Mouse (Mus musculus): Measurements from ENCODE around the gene Scn1a.

Gene Scn1a

DNA sequence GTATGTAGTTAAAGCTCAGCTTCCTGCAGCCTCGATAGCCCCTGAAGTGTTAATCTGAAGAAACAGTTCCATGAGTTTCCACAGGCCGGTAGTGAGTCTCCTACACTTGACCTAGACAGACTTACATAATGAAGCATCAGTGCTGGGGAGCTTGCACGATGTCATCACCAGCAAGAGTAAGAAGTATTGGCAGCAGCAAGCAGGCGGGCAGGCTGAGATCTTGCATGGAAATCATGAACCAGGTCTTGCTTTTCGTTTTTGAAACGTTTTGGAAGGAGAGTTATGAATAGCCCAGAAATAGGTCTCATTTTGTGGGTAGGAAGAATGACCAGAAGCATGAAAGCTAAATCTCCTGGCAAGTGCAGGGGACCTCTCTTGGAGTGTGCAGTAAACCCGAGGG lies at the start of gene Scn1a:
Gene Scn1a (minus strand): TSS at position 130 of the 400 bp plus-strand sequence.
- no peak for DNase-seq

DNA sequence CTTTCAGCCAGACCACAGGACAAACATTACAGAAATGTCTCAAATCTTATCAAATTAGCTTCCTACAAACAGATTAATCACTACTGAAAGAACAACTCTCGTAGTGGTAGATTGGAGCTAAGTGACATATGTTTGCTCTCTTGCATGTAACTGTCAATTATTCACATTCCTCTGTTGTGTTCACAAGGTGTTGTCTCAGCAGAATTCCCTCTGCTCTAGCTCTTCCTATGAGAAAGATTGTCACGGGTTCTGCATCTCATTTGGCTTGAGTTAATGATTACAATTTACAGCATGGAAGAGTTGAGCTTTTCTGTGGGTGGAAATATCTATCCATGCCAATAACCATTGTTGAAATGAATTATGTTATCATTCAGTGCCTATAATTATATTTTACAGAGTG lies 37.8 kb upstream of the Scn1a start:
- peak; percentile 17 for DNase-seq

DNA sequence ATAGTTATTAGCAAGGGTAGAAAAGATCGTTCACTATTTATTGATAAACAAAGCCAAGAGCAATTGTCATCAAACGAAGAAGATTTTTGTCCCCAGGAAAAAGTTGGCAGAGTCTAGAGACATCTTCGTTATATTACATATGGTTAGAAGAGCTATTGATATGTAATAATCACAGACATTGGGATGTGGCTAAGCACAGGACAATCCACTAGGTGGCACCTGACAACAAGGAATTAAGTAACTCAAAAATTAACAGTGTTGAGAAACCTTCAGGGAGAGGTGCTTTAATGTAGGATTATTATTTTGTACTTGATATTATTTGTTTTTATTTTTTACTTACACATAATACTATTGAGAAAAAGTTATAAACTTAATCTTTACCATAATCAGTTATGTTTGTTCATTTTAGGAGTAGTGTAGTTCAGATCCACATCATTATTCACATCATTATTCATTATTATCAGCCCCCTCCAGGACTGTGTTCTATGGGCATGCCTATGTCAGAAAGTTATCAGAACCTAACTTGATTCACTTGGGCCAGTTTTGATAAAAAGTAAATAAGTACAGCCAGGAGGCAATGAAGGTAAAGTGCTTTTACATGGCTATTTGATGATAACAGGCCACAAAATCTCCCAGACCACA lies 32.7 kb upstream of the Scn1a start:
- DNase-seq = peak; percentile 35

- no peak for DNase-seq
Measured at GRCm38 (mm10) chr2:66465484-66465883, 24.8 kb upstream of the Scn1a start.

DNA sequence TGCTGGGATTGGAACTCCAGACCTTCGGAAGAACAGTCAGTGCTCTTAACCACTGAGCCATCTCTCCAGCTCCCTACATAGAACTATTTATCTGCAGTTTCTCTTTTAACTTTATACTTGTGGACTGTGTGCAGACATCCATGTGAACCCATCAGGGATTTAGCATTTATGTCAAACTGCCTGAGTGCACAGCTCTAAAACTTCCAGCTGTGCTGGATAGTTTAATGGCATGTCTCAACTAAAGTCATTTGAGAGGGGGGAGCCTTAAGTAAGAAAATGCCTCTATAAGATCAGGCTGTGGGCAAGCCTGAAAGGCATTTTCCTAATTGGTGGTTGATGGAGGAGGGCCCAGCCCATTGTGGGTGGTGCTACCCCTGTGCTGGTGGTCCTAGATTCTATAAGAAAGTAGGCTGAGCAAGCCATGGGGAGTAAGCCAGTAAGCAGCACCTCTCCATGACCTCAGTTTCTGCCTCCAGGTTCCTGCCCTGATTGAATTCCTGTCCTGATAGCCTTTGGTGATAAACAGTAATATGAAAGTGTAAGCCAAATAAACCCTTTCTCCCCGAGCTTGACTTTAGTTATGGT lies 24.3 kb upstream of the Scn1a start:
- no peak for DNase-seq

GRCm38 (mm10) chr2:66463916-66464315 lies 23.3 kb upstream of the Scn1a start:
- no peak for DNase-seq

GRCm38 (mm10) chr2:66462458-66462857 lies 21.8 kb upstream of the Scn1a start:
- no peak for DNase-seq

- no peak for DNase-seq
Measured at GRCm38 (mm10) chr2:66439764-66440471, 722 bp downstream of the Scn1a start.

GRCm38 (mm10) chr2:66436286-66436685 lies 4.4 kb downstream of the Scn1a start:
- DNase-seq = no peak

- DNase-seq = peak; percentile 54
Measured at GRCm38 (mm10) chr2:66409740-66410290, 30.8 kb downstream of the Scn1a start.

GRCm38 (mm10) chr2:66408899-66409739 lies 31.5 kb downstream of the Scn1a start:
- no peak for DNase-seq

- no peak for DNase-seq
Measured at GRCm38 (mm10) chr2:66408456-66408855, 32.2 kb downstream of the Scn1a start.

DNA sequence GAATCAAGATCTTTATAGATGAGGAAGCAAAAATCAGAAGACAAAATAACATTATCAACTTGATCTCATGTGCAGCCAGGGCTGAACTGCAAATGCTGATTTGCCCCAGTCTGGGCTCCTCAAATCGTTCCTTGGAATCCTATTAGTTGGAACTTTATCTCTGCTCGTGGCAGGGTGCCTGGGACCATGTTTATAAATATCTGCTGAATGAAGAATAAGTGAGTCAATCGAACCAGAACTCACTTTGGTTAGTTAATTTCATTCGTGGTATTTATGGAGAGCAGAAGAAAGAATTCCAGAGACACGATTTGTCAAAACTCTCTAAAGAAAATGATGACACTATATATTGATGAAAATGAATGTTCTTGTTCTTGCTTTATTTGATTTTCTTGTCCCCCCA lies 48.1 kb downstream of the Scn1a start:
- DNase-seq = no peak

- no peak for DNase-seq
Measured at GRCm38 (mm10) chr2:66367957-66368356, 72.7 kb downstream of the Scn1a start.

GRCm38 (mm10) chr2:66350590-66350989 lies 90.0 kb downstream of the Scn1a start:
- DNase-seq = no peak

DNA sequence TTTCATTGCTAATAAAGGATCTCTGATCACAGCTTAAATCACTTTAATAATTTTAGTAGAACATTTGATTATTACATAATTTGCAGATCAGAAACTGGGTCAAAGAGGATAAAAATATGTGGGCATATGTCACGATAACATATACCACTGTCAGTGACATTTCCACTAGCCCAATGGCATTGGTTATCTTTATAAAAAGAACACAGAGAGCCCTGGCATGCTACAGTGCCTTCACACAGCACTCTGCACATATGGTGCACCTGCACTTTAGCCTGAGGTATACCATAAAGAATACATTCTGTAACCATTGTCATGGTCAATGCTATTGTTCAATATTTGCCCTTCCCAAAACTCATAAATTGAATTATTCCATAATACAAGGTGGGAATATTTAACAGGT lies 94.0 kb downstream of the Scn1a start:
- no peak for DNase-seq

DNA sequence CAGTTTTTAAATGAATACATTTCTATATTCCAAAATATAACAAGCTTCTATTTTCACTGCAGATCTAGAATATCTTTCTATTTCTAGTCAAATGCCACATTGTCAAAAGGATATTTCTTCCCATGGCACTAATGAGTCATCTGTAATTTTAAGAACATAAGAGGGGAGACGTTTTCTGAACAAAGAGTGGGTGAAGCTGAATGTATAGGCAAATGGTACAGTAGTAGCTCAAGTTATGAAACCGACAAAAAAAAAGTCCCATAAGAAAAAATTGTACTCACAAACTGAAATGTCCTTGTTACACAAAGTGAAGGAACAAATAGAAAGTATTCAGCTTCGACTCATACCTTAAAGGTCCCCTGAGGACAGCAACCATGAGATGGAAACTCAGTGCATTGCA lies 94.5 kb downstream of the Scn1a start:
- DNase-seq = no peak

DNA sequence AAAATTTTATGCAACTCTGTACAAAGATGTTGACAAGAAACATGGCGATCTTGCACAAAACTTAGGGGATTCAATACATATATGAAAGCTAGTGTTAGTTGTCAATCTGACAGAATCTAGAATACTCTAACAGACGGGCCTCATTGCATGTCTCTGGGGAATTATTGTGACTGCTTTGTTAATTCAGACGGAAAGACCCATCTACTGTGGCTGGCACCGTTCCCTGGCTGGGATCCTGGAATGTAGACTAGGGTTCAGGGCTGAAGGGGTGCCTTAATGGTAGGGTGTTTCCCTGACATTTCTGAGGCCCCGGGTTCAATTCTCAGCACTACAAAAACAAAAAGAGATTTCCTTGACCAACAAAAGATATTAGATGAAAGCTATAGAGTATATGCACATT lies 103.2 kb downstream of the Scn1a start:
- DNase-seq = no peak

DNA sequence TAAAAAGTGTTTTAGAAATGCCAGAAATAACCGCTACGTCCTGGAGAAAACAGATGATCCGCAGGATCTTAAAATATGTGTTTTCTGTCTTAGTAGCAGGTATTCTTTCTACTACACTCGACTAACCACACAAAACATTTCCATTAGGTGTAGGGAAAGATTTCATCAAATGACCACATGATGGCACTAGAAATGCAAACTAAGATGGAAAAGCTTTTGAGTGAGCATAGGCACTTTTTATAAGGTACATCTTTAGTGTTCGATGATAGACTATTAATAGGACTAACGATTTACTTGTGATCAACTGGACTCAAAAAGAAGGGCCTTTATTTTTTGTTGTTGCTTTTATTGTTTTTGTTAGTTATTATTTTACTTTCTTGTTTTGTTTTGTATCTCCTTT lies 104.2 kb downstream of the Scn1a start:
- peak; percentile 4 for DNase-seq

DNA sequence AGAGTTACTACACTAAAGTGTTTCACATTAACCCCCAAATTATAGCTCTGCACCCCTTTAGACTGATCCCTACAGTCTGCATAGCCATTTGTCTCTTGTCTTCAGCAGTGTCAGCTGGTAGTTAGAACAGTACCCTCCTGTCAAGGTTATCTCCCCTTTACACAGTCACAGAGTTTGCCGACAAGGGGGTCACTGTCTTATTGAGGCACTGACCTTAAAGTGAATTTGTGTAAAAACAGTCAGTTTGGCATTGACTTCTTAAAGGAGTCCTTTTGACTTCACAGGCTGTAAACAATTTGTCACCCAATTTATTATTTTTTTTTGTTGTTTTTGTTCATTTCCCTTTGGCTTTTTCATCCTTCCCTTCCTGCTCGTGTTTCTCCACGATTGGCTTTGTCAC lies 168.1 kb downstream of the Scn1a start:
- DNase-seq = no peak

DNA sequence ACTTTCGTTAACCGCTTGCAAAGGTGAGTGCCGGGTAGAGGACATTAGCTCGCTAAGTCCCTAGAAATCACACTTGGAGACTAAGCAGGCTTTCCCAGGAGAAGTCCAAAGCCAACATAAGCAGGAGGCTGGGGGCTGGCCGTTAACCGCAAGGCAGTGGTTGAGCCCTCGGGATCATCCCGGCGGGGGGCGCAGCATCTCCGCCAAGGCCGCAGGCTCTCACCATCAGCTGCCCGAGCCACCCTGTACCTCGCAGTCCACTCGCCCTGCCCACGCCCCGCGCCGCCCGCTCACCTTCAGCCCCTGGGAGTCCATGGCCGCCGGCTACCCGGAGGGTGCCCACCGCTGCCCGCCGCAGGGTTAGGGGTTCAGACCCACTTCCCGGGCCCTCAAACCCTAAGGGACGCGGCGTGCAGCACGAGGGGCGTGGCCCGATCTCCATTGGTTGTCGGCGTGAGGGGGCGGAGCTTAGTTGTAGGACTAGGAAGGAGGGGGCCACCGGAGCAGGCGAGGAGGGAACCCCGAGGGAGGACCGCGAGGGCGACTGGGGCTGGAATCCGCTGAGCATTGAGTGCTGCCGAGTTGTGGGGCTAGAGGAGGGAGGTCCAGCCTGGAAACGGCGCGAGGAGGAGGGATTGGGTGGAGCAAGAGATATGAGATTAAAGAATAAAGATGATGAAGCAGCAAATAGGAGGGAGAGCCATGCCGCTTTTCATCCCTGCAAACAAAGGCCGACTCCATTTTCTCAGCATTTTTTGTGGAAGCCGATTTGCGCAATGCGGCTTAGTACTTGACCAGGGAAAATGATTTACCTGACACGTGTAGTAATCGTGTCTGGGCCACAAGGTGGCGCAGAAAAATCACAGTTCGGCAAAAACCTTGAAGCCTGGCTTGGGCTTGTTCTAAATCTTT lies 184.2 kb downstream of the Scn1a start, which contains the start of gene Ttc21b:
Gene Ttc21b (minus strand): TSS at position 398 of the 912 bp plus-strand sequence.
- DNase-seq = peak; percentile 97

GRCm38 (mm10) chr2:66244013-66244412 lies 196.6 kb downstream of the Scn1a start:
- no peak for DNase-seq

Measured in kidney, adult 9 months (tissue).